Mouse (Mus musculus): ENCODE measurements around the gene R3hdm4. TPM values are rescaled to one million over a fixed set of nuclear protein-coding genes. Genes with fewer than 3 reads are reported as not detected.
A peak's percentile ranks its signal among the peaks of the same experiment; 100 is the strongest.

The R3hdm4 gene
- total and polyA plus RNA-seq, 3 experiments, result 10.5 to 59.4 (median 22.3) TPM

- H3K36me3 ChIP-seq (replicated peaks in 1 of 2; ENCODE audit: control insufficient read depth in 1 of 2, insufficient read depth in 1 of 2, low read length in 1 of 2), result peaks cover 23 to 82% of the 10 kb centered on the region in 2 experiments
Observed at GRCm38 (mm10) chr10:79900951-79901410, 20.0 kb downstream of the R3hdm4 start.

GRCm38 (mm10) chr10:79897316-79898245 is 23.4 kb downstream of the R3hdm4 start:
- dilution Hi-C loops (cut with MboI; ENCODE audit: extremely low pct_ligation_motif_present, extremely low pct_unique_long_range_greater_than_20kb, low sequenced_read_pairs) (no loop called here), in situ Hi-C loops (cut with MboI; ENCODE audit: low pct_ligation_motif_present, low pct_unique_long_range_greater_than_20kb, low sequenced_read_pairs) (no loop called here)
- peak; percentile 27 for DNase-seq (ENCODE audit: extremely low read depth)
- TF ChIP-seq ZMIZ1 (IDR thresholded peaks at IDR 0.05; ENCODE audit: low read depth, low read length) (no peak), CHD2 (IDR thresholded peaks at IDR 0.05; ENCODE audit: low read length) (no peak), ZC3H11A (IDR thresholded peaks at IDR 0.05; ENCODE audit: low read depth, low read length) (no peak), KAT2A (IDR thresholded peaks at IDR 0.05; ENCODE audit: insufficient replicate concordance, low read length) (no peak), POLR2AphosphoS2 (IDR thresholded peaks at IDR 0.05; ENCODE audit: low read depth, low read length) (no peak), USF1 (IDR thresholded peaks at IDR 0.05; ENCODE audit: low read depth, low read length) (no peak), RCOR1 (conservative IDR thresholded peaks at IDR 0.05; ENCODE audit: low read depth, low read length) (no peak), POLR2A (IDR thresholded peaks at IDR 0.05; ENCODE audit: low read depth, low read length) (no peak), MYC (IDR thresholded peaks at IDR 0.05; ENCODE audit: low read depth, low read length) (no peak), CHD1 (IDR thresholded peaks at IDR 0.05; ENCODE audit: low read depth, low read length) (no peak), E2F4 (IDR thresholded peaks at IDR 0.05; ENCODE audit: insufficient replicate concordance, low read depth, low read length) (no peak), PAX5 (IDR thresholded peaks at IDR 0.05; ENCODE audit: low read length) (no peak), GABPA (IDR thresholded peaks at IDR 0.05; ENCODE audit: insufficient replicate concordance, low read depth, low read length) (no peak), UBTF (IDR thresholded peaks at IDR 0.05; ENCODE audit: low read depth, low read length) (no peak), USF2 (conservative IDR thresholded peaks at IDR 0.05; ENCODE audit: low read depth, low read length) (no peak), MEF2A (IDR thresholded peaks at IDR 0.05; ENCODE audit: borderline replicate concordance, low read depth, low read length) (no peak), RAD21 (IDR thresholded peaks at IDR 0.05; ENCODE audit: low read depth, low read length) (no peak), MAZ (IDR thresholded peaks at IDR 0.05; ENCODE audit: low read depth, low read length) (no peak)
- Histone ChIP-seq H3K79me2 (replicated peaks; ENCODE audit: control insufficient read depth, extremely low read depth, insufficient read depth, poor library complexity, severe bottlenecking) (no peaks in the 10 kb centered on the region), H3K27ac (ENCODE audit: insufficient read depth, low read depth) (no peak overlapping the region), H3K36me3 (replicated peaks in 1 of 2; ENCODE audit: control insufficient read depth in 1 of 2, insufficient read depth in 1 of 2, low read length in 1 of 2) (peaks cover 18 to 80% of the 10 kb centered on the region in 2 experiments), H3K4me2 (ENCODE audit: insufficient read depth, low read depth, poor library complexity, severe bottlenecking) (0 out of 2 replicates have a peak overlapping the region, but pooled peaks have one; percentile 2), H3K27me3 (replicated peaks) (no peaks in the 10 kb centered on the region), H3K9me3 (replicated peaks; ENCODE audit: low read length) (no peaks in the 10 kb centered on the region), H3K9ac (ENCODE audit: insufficient read depth, low read depth) (no peak overlapping the region), H3K4me3 (replicated peaks in 1 of 3; ENCODE audit: low read depth in 2 of 3, low read length in 2 of 3, poor library complexity in 1 of 3) (no peak overlapping the region), H3K4me1 (ENCODE audit: control insufficient read depth in 1 of 2, insufficient read depth in 2 of 2) (peaks cover 9 to 50% of the 10 kb centered on the region in 2 experiments)

More at GRCm38 (mm10) chr10:79900951-79901410, 20.0 kb downstream of the R3hdm4 start:
- Histone ChIP-seq H3K9ac (ENCODE audit: insufficient read depth, low read depth) (no peak overlapping the region), H3K79me2 (replicated peaks; ENCODE audit: control insufficient read depth, extremely low read depth, insufficient read depth, poor library complexity, severe bottlenecking) (no peaks in the 10 kb centered on the region), H3K4me2 (ENCODE audit: insufficient read depth, low read depth, poor library complexity, severe bottlenecking) (no peak overlapping the region), H3K4me3 (replicated peaks in 1 of 3; ENCODE audit: low read depth in 2 of 3, low read length in 2 of 3, poor library complexity in 1 of 3) (no peak overlapping the region), H3K27me3 (replicated peaks) (no peaks in the 10 kb centered on the region), H3K27ac (ENCODE audit: insufficient read depth, low read depth) (no peak overlapping the region), H3K4me1 (ENCODE audit: control insufficient read depth in 1 of 2, insufficient read depth in 2 of 2) (peaks cover 13 to 26% of the 10 kb centered on the region in 2 experiments), H3K9me3 (replicated peaks; ENCODE audit: low read length) (peaks cover 5% of the 10 kb centered on the region)
- no peak for TF ChIP-seq MAZ (IDR thresholded peaks at IDR 0.05; ENCODE audit: low read depth, low read length)
- no peak for TF ChIP-seq HCFC1 (IDR thresholded peaks at IDR 0.05; ENCODE audit: low read depth, low read length)
- no peak for TF ChIP-seq ELF1 (IDR thresholded peaks at IDR 0.05; ENCODE audit: low read depth, low read length)
- TF ChIP-seq CTCF (conservative IDR thresholded peaks at IDR 0.05 in 1 of 2, IDR thresholded peaks at IDR 0.05 in 1 of 2; ENCODE audit: low read depth in 2 of 2, low read length in 2 of 2), result peak in 1 of 2 experiments; percentile 39; a peak in 2 of 4 replicates
- no peak for TF ChIP-seq BHLHE40 (IDR thresholded peaks at IDR 0.05; ENCODE audit: low read depth, low read length)
- TF ChIP-seq ZKSCAN1 (IDR thresholded peaks at IDR 0.05; ENCODE audit: borderline replicate concordance, low read depth, low read length), result no peak
- TF ChIP-seq CHD2 (IDR thresholded peaks at IDR 0.05; ENCODE audit: low read length), result no peak
- no peak for TF ChIP-seq MEF2A (IDR thresholded peaks at IDR 0.05; ENCODE audit: borderline replicate concordance, low read depth, low read length)
- no peak for TF ChIP-seq JUN (IDR thresholded peaks at IDR 0.05; ENCODE audit: insufficient read depth, low read depth, low read length)
- TF ChIP-seq UBTF (IDR thresholded peaks at IDR 0.05; ENCODE audit: low read depth, low read length), result no peak
- peak; percentile 22 for TF ChIP-seq RAD21 (IDR thresholded peaks at IDR 0.05; ENCODE audit: low read depth, low read length)
- TF ChIP-seq TCF12 (IDR thresholded peaks at IDR 0.05; ENCODE audit: low read depth, low read length), result no peak
- in situ Hi-C loops (cut with MboI; ENCODE audit: low pct_ligation_motif_present, low pct_unique_long_range_greater_than_20kb, low sequenced_read_pairs), result no loop called here
- DNase-seq (ENCODE audit: extremely low read depth), result no peak
- dilution Hi-C loops (cut with MboI; ENCODE audit: extremely low pct_ligation_motif_present, extremely low pct_unique_long_range_greater_than_20kb, low sequenced_read_pairs), result no loop called here

All from CH12.LX (cell line).